Mouse (Mus musculus) c-Kit-positive CD71-negative TER-119-negative erythroid progenitor cells, embryonic 14.5 days (primary cell): ENCODE measurements around the gene Tesc.

Experiments used
- DNase-seq: peaks from one replicate; pipeline ENCODE4 v3.0.0-alpha.2; 2013; ENCODE audit warnings: low read depth

Tesc gene

DNA sequence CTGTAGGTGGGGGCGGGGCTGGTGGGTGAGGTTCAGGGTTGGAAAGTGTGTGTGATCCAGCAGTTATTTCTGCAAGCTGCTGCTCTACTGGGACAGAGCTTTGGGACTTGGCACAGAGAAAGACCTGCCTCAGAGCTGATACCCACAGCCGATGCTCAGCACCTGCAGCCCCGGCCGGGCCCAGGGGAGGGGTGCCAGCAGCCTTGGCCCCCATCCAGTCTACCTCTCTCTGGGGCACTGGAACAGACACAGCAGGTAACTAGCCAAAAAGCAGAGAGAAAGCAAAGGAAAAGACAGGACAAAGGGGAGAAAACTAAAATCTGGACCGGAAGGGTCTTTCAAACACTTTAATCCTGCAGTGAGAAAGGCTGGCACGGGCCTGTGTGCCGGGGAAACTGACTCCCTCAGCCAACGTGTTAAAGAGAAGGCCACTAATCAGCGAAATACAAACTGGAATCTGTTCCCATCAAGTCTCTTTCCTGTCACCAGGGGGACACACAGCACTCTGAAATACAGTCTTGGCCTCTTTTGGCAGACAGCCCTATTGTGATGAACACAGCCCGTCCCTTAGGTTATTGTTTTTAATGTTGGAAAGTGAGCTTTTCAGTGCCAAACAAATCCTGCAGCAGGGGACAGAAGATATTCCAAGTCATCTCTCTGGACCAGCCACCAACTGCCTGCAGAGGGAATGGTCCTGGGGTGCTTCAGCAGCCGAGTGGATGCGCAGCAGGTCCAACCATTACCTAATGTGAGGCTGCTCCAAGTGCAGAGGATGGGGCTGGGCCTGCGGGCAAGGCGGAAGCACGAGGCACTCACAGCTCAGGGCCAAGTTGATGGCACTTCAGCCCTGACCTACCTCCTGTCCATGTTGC is 49.4 kb downstream of the Tesc start:
- no peak for DNase-seq

DNA sequence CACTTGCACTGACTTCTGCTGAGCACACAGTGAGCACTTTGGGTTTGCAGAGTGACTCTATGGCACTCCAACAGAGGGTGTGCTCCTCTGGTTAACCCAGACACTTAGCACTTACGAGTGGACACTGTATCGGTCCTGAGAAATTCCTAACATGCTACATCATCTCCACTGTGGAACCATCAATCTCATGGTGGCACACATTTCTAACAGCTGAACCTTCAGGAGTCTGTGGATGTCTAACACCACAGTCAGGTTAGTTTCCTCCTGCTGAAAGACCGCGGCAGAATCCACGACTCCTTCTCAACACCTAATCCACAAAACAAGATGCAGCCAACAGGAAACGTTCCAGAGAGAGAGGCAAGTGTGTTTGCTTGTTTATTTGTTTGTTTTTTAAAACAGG is 51.0 kb downstream of the Tesc start:
- no peak for DNase-seq

GRCm38 (mm10) chr5:118079354-118079753 is 51.8 kb downstream of the Tesc start:
- DNase-seq: no peak

- no peak for DNase-seq
These were observed 52.3 kb downstream of the Tesc start for GRCm38 (mm10) chr5:118079839-118080250.

- no peak for DNase-seq
These were observed 53.9 kb downstream of the Tesc start for GRCm38 (mm10) chr5:118081374-118081949.

GRCm38 (mm10) chr5:118081996-118082395 is 54.5 kb downstream of the Tesc start:
- no peak for DNase-seq

DNA sequence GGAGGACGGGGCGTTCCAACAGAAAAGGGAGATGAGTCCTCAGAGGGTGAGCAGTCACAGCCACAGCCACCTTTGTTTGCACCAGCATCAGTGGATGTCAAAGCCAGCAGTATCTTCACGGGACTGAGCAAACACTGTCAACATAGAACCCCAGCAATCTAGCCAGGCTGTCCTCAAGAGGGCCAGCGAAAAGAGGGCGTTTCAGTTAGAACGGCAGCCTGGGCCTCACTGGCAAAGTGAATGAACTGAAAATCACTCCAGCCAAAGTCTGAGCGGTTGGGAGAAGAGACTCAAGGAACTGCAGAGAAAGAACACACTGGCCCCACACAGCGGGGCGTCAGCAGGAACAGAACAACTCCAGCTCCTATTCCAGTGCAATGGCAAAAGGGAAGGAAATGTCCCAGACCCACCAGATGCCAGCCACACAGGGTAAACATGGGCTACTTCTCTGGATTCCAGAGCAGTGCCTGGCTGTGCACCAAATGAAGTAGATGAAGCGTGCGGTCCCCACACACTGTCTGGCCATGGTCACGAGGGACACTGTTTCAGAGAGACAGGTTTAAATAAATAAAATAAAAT is 55.6 kb downstream of the Tesc start:
- no peak for DNase-seq

DNA sequence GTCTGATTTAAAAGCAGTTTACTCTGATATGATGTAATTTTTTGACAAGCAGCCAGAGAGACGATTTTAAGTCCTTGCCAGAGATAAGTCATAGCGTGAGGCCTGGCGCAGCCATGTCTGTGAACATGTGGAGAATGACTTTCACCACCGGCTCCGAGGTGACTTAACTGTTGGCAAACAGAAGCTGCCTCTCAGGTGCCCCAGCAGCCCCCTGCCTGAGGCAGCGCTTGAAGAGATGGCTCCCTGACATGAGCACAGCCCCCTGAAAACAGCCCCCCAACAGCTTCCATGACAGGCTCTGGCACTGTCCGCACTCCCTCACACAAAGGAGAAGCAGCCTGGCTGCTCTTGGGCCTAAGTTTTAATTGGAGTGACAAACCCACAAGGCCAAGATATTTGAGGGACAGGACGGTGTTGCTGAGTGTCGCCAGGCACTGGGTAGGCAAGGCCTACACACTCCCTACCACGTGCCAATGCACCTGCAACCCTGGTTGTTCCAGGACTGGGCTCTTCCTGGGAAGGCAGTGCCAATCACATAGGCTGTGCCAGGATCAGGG is 56.7 kb downstream of the Tesc start:
- DNase-seq: no peak

DNA sequence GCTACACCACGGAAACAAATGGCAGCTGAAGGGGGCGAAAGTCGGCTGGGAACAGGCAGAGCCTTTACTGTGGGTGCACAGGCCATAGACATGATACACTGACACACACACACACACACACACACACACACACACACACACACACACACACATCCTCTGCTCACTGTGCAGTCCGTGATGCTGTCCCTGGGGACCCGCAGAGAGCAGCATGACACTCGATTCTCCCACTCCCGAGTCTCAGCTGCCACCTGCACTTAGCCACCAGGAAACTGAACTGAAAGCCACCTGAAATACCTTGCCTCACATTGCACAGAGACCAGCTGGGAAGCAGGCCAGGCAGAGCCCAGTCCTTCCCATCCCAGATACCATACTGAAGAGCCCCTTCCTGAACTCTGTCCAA is 57.8 kb downstream of the Tesc start:
- no peak for DNase-seq

- DNase-seq: no peak
These were observed 59.4 kb downstream of the Tesc start for GRCm38 (mm10) chr5:118086956-118087355.

GRCm38 (mm10) chr5:118089102-118089501 is 61.6 kb downstream of the Tesc start:
- no peak for DNase-seq

DNA sequence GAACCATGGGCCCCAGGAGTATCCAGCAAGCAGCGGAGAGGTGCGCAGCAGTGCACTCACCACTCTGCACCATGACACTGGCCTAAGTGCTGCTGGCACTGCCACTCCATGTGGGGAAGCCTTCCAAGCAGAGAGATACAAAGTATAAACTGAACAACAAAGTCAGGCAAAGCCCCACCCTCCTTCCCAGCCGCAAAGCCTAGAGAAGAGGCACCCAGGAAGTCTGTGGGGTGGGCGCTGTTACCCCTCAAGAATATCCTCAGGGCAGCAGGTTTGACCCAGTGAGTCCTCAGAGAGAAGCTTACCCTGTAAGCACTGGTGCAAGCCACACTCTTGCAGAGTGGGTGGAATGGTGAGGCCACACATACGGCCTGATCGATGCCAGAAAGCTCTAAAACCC is 62.6 kb downstream of the Tesc start:
- DNase-seq: no peak

- DNase-seq: peak; percentile 24
These were observed 63.3 kb downstream of the Tesc start for GRCm38 (mm10) chr5:118090837-118091236.

- DNase-seq: no peak
These were observed 65.9 kb downstream of the Tesc start for GRCm38 (mm10) chr5:118093321-118094035.

- DNase-seq: no peak
These were observed 67.9 kb downstream of the Tesc start for GRCm38 (mm10) chr5:118095433-118095832.

GRCm38 (mm10) chr5:118095849-118096248 is 68.3 kb downstream of the Tesc start:
- DNase-seq: no peak

DNA sequence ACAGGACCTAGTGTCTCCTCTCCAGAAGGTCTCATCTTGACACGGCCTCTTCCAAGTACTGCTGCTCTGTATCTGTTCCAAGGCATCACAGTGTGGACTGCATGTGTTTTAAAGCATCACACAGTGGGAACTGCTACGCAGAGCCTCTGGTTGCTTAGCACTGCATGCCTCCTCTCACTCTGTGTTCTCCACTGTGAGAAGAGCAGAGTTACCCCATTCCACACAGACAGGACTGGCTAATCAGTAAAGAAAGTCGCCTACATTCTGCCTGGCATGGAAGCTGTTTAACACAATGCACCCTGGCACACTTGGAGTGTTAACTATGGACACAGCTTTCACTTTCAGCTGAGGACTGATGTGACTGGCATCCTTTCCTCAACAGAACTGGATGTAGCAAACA is 68.8 kb downstream of the Tesc start:
- DNase-seq: no peak

DNA sequence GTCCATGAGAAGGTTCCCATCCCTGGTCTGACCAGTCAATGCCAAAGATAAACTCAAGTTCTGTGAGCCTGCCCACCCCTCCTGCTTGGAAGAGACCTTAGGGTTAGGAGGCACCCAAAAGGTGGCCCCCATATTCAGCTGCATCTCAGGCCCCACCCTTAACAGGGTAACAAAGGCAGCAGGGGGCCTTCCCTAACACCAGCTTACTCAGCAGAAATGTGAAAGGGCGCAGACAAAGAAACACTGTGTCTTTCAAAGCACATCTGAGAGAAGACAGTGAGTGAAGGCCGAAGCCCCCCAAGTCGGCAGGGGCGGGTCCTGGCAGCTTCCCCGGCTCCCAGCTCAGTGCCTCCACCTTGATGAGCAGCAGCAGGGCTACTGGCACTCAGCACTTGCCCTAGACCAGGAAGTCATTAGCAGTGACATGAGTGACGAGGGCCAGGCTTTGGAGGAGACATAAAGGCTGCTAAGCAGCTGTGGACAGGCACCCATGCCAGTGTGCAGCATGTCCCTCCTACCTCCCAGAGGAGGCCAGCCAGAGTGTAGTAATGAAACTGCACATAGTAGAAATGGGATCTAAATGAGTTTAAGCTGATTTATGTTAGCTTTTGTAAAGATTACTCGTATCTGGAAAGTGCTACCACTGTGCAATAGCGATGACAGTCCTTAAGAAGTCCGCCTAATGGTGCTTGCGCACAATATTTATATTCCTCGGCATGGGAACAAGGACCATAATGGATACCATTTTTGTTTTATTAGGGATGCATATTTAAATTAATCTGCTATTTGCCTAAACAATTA is 71.7 kb downstream of the Tesc start:
- no peak for DNase-seq

GRCm38 (mm10) chr5:118099870-118100478 is 72.4 kb downstream of the Tesc start:
- DNase-seq: no peak

DNA sequence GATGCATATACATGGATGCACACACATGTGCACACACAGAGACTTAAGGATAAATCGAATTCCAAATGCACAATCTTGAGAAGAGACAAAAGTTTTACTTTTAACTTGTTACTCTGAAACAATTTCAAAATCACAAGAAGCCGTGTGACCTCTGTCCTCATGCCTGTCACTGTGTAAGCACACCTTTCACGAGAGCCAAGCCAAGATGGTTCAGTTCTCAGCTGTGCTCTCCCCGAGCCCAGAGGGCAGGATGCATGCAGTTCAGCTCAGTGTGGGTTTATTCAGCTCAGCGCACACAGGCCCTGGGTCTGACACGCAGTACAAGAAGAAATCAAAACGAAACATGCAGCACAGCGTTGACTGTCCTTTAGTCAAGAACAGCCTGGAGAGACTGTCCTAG is 78.0 kb downstream of the Tesc start:
- DNase-seq: no peak

DNA sequence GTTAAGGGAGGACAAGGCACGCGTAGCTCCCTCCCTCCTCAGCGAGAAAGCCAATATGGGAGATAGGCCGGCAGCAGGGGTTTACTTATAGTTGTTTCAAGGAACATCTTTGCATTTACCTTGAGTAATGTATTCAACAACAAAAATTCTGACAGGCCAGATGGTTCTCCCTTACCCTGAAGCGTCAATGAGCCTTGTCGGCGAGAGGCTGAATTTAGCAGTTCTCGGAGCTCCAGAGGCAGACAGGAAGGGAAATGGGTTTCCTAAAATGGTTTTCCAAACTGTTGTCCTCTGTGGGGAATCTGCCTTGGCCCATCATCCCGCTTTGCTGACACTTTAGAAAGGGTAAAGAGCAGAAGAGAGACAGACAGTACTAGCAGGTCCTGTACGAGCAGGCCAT is 79.1 kb downstream of the Tesc start:
- no peak for DNase-seq
